Mouse (Mus musculus) embryonic facial prominence, embryonic 12.5 days (tissue): ENCODE results near the gene Efcab12. TPM values are rescaled to one million over a fixed set of nuclear protein-coding genes. Genes with fewer than 3 reads are reported as not detected.
A peak's percentile ranks its signal among the peaks of the same experiment; 100 is the strongest.

Source experiments
- ATAC-seq: fragments of 200-750 bp; cut with Nextera tagmentation; 2 replicates; pipeline ENCODE4 v1.8.0; 2017; ENCODE audit not compliant: insufficient number of reproducible peaks, insufficient read depth, low FRiP score, low TSS enrichment
- H3K27ac ChIP-seq: fragments of 300-500 bp; sonication (generic); 2 replicates; pipeline ENCODE4 v1.5.1; 2016; ENCODE audit warnings: mild to moderate bottlenecking
- H3K27me3 ChIP-seq: fragments of 300-500 bp; sonication (generic); 2 replicates; pipeline ENCODE4 v1.6.1; 2016; ENCODE audit warnings: mild to moderate bottlenecking, moderate library complexity
- H3K36me3 ChIP-seq: fragments of 300-500 bp; sonication (generic); 2 replicates; pipeline ENCODE4 v1.6.1; 2016; ENCODE audit warnings: mild to moderate bottlenecking
- H3K4me1 ChIP-seq: fragments of 300-500 bp; sonication (generic); 2 replicates; pipeline ENCODE4 v1.6.1; 2016
- H3K4me2 ChIP-seq: fragments of 300-500 bp; sonication (generic); replicated peaks from 2 replicates; pipeline ENCODE4 v1.6.1; 2016; ENCODE audit warnings: mild to moderate bottlenecking, moderate library complexity
- H3K4me3 ChIP-seq: fragments of 300-500 bp; sonication (generic); 2 replicates; pipeline ENCODE4 v1.5.1; 2016; ENCODE audit warnings: mild to moderate bottlenecking
- H3K9ac ChIP-seq: fragments of 300-500 bp; sonication (generic); 2 replicates; pipeline ENCODE4 v1.6.1; 2016; ENCODE audit warnings: mild to moderate bottlenecking, moderate library complexity
- H3K9me3 ChIP-seq: fragments of 300-500 bp; sonication (generic); 2 replicates; pipeline ENCODE4 v1.6.1; 2016; ENCODE audit warnings: mild to moderate bottlenecking, moderate library complexity
- WGBS: fragments of 180-500 bp; shearing (Covaris S2); methylation state at CpG from one replicate; pipeline ENCODE4 v1.1.7; 2016; 5-methylcytosine and 5-hydroxymethylcytosine counted together
- polyA plus RNA-seq: library from polyadenylated mRNA; unstranded; fragments of >200 nt; fragmentation: Nextera tagmentation; extraction: Ambion mirVana; gene quantifications from 2 replicates; pipeline ENCODE4 v1.2.1, GENCODE M21; 2016

Efcab12 gene
- polyA plus RNA-seq, 1 experiment from 2014 or later = 1.00 TPM

- WGBS = 0% methylated on average over 22 of the region's 28 CpGs
- H3K4me2 ChIP-seq = peak within 1 kb of the TSS; percentile 92
- ATAC-seq = peak; percentile 81
- H3K9me3 ChIP-seq = no peaks in the 10 kb centered on the region
- peak within 1 kb of the TSS; percentile 86 for H3K4me3 ChIP-seq
- peak within 1 kb of the TSS; percentile 83 for H3K9ac ChIP-seq
- H3K27me3 ChIP-seq = no peaks in the 10 kb centered on the region
- H3K27ac ChIP-seq = peak within 1 kb of the TSS; percentile 88
- H3K36me3 ChIP-seq = peaks cover 11% of the 10 kb centered on the region; the same call in 1 of the 2 replicates
- peaks cover 24% of the 10 kb centered on the region for H3K4me1 ChIP-seq
Observed at GRCm38 (mm10) chr6:115774501-115774921, 63.7 kb downstream of the Efcab12 start, which contains the start of gene Cand2. Gene Cand2 (plus strand): TSS chr6:115774538.

- Histone ChIP-seq H3K9ac (peak overlapping the region; percentile 53), H3K4me3 (peak overlapping the region; percentile 86), H3K27ac (peak overlapping the region; percentile 69), H3K27me3 (no peaks in the 10 kb centered on the region), H3K4me1 (peaks cover 24% of the 10 kb centered on the region), H3K4me2 (peak overlapping the region; percentile 92), H3K36me3 (peaks cover 7% of the 10 kb centered on the region; the same call in 1 of the 2 replicates), H3K9me3 (no peaks in the 10 kb centered on the region)
- WGBS = 1% methylated on average over 14 of the region's 14 CpGs
- ATAC-seq = peak; percentile 82; the same call in 1 of the 2 replicates
Observed at GRCm38 (mm10) chr6:115773966-115774413, 64.2 kb downstream of the Efcab12 start.

DNA sequence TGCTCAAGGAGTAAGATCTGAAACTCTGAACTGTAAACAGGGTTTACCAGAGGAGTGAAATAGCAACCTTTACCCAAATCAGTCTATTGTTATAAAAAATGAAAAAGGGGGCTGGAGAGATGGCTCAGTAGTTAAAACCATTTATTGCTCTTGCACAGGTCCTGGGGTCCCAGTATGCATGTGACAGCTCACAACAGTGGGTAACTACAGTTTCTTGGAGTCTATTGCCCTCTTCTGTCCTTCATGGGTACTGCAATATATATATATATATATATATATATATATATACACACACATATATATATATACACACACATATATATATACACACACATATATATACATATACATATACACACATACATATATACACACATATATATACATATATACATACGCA is 65.6 kb downstream of the Efcab12 start:
- Histone ChIP-seq H3K9ac (no peak overlapping the region), H3K4me3 (no peak overlapping the region), H3K36me3 (no peaks in the 10 kb centered on the region), H3K27me3 (no peaks in the 10 kb centered on the region), H3K27ac (no peak overlapping the region), H3K4me2 (no peak overlapping the region), H3K4me1 (peaks cover 24% of the 10 kb centered on the region), H3K9me3 (no peaks in the 10 kb centered on the region)
- WGBS = 100% methylated on average over 1 of the region's 1 CpGs
- ATAC-seq = no peak

GRCm38 (mm10) chr6:115772201-115772600 is 66.0 kb downstream of the Efcab12 start:
- H3K9me3 ChIP-seq = no peaks in the 10 kb centered on the region
- no peak for ATAC-seq
- H3K27me3 ChIP-seq = no peaks in the 10 kb centered on the region
- H3K9ac ChIP-seq = no peak overlapping the region
- no peak overlapping the region for H3K4me2 ChIP-seq
- no peak overlapping the region for H3K4me3 ChIP-seq
- peaks cover 24% of the 10 kb centered on the region for H3K4me1 ChIP-seq
- no peak overlapping the region for H3K27ac ChIP-seq
- H3K36me3 ChIP-seq = no peaks in the 10 kb centered on the region
- WGBS = 75% methylated on average over 6 of the region's 6 CpGs

GRCm38 (mm10) chr6:115770852-115771251 is 67.4 kb downstream of the Efcab12 start:
- Histone ChIP-seq H3K9me3 (no peaks in the 10 kb centered on the region), H3K4me3 (no peak overlapping the region), H3K27ac (no peak overlapping the region), H3K27me3 (no peaks in the 10 kb centered on the region), H3K36me3 (no peaks in the 10 kb centered on the region), H3K4me1 (peaks cover 11% of the 10 kb centered on the region), H3K9ac (no peak overlapping the region), H3K4me2 (no peak overlapping the region)
- WGBS = 58% methylated on average over 4 of the region's 4 CpGs
- no peak for ATAC-seq

GRCm38 (mm10) chr6:115770059-115770670 is 68.0 kb downstream of the Efcab12 start:
- Histone ChIP-seq H3K27me3 (no peaks in the 10 kb centered on the region), H3K4me2 (no peak overlapping the region), H3K9ac (no peak overlapping the region), H3K27ac (no peak overlapping the region), H3K4me1 (peaks cover 5% of the 10 kb centered on the region; the same call in 1 of the 2 replicates), H3K9me3 (no peaks in the 10 kb centered on the region), H3K36me3 (no peaks in the 10 kb centered on the region), H3K4me3 (no peak overlapping the region)
- 81% methylated on average over 20 of the region's 20 CpGs for WGBS
- no peak for ATAC-seq

GRCm38 (mm10) chr6:115768207-115768606 is 70.0 kb downstream of the Efcab12 start:
- no peak overlapping the region for H3K27ac ChIP-seq
- 82% methylated on average over 4 of the region's 4 CpGs for WGBS
- no peak for ATAC-seq
- H3K36me3 ChIP-seq = no peaks in the 10 kb centered on the region
- H3K4me1 ChIP-seq = peaks cover 8% of the 10 kb centered on the region; the same call in 1 of the 2 replicates
- no peaks in the 10 kb centered on the region for H3K9me3 ChIP-seq
- no peak overlapping the region for H3K9ac ChIP-seq
- no peak overlapping the region for H3K4me3 ChIP-seq
- H3K27me3 ChIP-seq = no peaks in the 10 kb centered on the region
- no peak overlapping the region for H3K4me2 ChIP-seq

DNA sequence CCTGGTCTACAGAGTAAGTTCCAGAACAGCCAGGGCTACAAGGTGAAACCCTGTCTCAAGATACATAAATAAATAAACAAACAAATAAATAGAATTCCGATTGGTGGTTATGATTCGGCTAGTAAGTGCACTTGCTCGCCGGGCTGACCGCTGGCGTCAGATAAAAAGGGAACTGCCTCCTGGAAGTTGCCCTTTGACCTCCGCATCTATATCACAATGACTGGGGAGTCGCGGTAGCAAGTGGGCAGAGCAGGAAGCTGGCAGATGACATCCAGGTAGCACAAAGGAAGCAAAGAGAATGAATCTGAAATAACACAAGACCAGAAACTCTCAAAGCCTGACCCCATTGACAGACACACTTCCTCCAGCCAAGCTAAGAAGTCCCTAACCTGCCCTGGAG is 70.9 kb downstream of the Efcab12 start:
- H3K9ac ChIP-seq = no peak overlapping the region
- ATAC-seq = no peak
- H3K4me2 ChIP-seq = no peak overlapping the region
- H3K9me3 ChIP-seq = no peaks in the 10 kb centered on the region
- H3K36me3 ChIP-seq = no peaks in the 10 kb centered on the region
- H3K4me1 ChIP-seq = peaks cover 13% of the 10 kb centered on the region
- 46% methylated on average over 9 of the region's 9 CpGs for WGBS
- H3K4me3 ChIP-seq = no peak overlapping the region
- H3K27me3 ChIP-seq = no peaks in the 10 kb centered on the region
- no peak overlapping the region for H3K27ac ChIP-seq

- Histone ChIP-seq H3K27me3 (no peaks in the 10 kb centered on the region), H3K9me3 (no peaks in the 10 kb centered on the region), H3K27ac (peak overlapping the region; percentile 92), H3K4me1 (peaks cover 26% of the 10 kb centered on the region), H3K4me3 (no peak overlapping the region), H3K9ac (no peak overlapping the region), H3K4me2 (peak overlapping the region; percentile 23), H3K36me3 (no peaks in the 10 kb centered on the region)
- 4% methylated on average over 7 of the region's 7 CpGs for WGBS
- peak; percentile 88 for ATAC-seq
Observed at GRCm38 (mm10) chr6:115764179-115764578, 74.0 kb downstream of the Efcab12 start.

DNA sequence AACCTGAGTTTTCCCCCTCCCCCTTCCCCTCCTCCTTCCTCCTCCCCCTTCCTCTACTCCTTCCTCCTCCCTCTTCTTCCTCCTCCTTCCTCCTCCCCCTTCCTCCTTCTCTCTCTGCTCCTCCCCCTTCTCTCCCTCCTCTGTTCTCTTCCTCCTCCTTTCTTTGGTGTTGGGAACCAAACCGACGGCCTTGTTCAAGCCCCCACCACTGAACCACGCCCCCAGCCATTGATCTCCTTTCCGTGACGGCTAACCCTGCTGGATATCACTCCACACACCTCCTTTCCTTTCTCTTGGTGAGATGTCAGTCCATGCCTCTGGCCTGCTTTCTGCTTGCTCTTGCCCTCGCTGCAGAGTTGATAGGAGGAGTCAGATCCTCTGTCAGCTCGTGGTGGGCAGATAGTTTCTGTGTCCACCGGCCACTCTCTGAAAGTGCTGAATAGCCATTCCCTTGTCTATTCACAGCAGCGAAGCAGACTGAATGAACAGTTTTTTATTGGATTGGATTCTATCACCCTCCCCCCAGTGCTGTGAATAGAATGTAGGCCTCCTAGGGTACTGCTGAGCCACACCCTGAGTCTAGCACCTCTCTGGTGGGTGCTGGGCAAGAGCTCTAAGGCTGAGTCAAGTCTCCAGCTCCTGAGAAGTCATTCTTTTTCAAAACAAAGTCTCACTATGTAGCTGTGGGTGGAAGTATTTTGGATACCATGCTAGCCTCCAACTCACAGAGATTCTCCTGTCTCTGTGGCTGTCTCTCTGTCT is 76.0 kb downstream of the Efcab12 start, which contains the start of gene Tmem40:
Gene Tmem40, minus strand, starts transcription at position 416 of the 762 bp plus-strand sequence.
- ATAC-seq = no peak
- no peak within 1 kb of the TSS for H3K4me3 ChIP-seq
- H3K4me2 ChIP-seq = peak within 1 kb of the TSS; percentile 29
- H3K9me3 ChIP-seq = no peaks in the 10 kb centered on the region
- no peaks in the 10 kb centered on the region for H3K27me3 ChIP-seq
- WGBS = 5% methylated on average over 9 of the region's 9 CpGs
- peaks cover 26% of the 10 kb centered on the region for H3K4me1 ChIP-seq
- H3K27ac ChIP-seq = peak within 1 kb of the TSS; percentile 92; the same call in 1 of the 2 replicates
- H3K36me3 ChIP-seq = no peaks in the 10 kb centered on the region
- no peak within 1 kb of the TSS for H3K9ac ChIP-seq

DNA sequence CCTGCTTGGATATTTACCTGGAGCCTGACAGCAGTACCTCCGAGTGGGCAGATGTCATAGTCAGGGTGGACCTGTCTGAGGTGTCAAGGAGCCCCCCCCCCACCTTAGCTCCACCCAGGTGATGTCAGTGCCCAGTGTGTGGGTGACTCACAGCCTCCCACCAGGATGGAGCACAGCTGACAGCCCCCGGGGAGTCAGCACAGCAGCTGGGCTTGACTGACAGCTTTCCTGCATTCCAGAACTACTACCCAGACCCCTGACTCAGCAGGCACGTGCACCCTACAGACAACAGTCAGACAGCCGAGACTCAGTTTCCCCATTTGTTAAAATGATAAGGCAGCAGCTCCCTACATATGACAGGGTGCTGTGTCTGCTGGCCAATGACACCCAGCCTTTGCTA is 77.2 kb downstream of the Efcab12 start:
- no peak overlapping the region for H3K4me3 ChIP-seq
- ATAC-seq = no peak
- H3K36me3 ChIP-seq = no peaks in the 10 kb centered on the region
- no peak overlapping the region for H3K9ac ChIP-seq
- no peak overlapping the region for H3K27ac ChIP-seq
- H3K27me3 ChIP-seq = no peaks in the 10 kb centered on the region
- no peaks in the 10 kb centered on the region for H3K9me3 ChIP-seq
- 54% methylated on average over 4 of the region's 4 CpGs for WGBS
- H3K4me1 ChIP-seq = peaks cover 26% of the 10 kb centered on the region
- H3K4me2 ChIP-seq = no peak overlapping the region
